Mouse (Mus musculus) G1E (cell line): ENCODE data around the gene Notch4. TPM values are rescaled to one million over a fixed set of nuclear protein-coding genes. Genes with fewer than 3 reads are reported as not detected.
A peak's percentile ranks its signal among the peaks of the same experiment; 100 is the strongest.

Experiments
- ATAC-seq: 2 replicates; pipeline ENCODE4 v1.8.0; 2016; ENCODE audit warnings: mild to moderate bottlenecking; ENCODE audit not compliant: insufficient number of reproducible peaks, poor library complexity, low FRiP score, severe bottlenecking; ENCODE audit errors: extremely low read depth
- DNase-seq: peaks from one replicate; pipeline ENCODE4 v3.0.0; 2012; ENCODE audit warnings: low spot score
- H3K27me3 ChIP-seq: 2 replicates; pipeline ENCODE4 v1.6.1; 2012; ENCODE audit warnings: mild to moderate bottlenecking, low read length, inconsistent platforms; ENCODE audit not compliant: insufficient read depth
- H3K36me3 ChIP-seq: replicated peaks from 2 replicates; pipeline ENCODE3; 2012; ENCODE audit warnings: mild to moderate bottlenecking, inconsistent platforms
- H3K4me1 ChIP-seq: 2 replicates; pipeline ENCODE4 v1.6.1; 2012; ENCODE audit warnings: low read depth, low read length, inconsistent platforms, mixed read lengths; ENCODE audit not compliant: insufficient read depth
- H3K4me3 ChIP-seq: 2 replicates; pipeline ENCODE4 v1.5.1; 2012; ENCODE audit warnings: low read depth, mild to moderate bottlenecking, inconsistent platforms, low read length, moderate library complexity, mixed read lengths
- H3K9me3 ChIP-seq: replicated peaks from 2 replicates; pipeline ENCODE4 v1.6.1; 2012; ENCODE audit warnings: inconsistent platforms
- CTCF ChIP-seq: IDR thresholded peaks from 2 replicates; pipeline ENCODE4 v1.5.1; 2012; ENCODE audit warnings: low read depth, low read length, inconsistent platforms, mixed read lengths
- GATA1 ChIP-seq: IDR thresholded peaks from 2 replicates; pipeline ENCODE4 v1.6.1; 2012; ENCODE audit warnings: borderline replicate concordance, low read length, inconsistent platforms, mixed read lengths
- GATA2 ChIP-seq: IDR thresholded peaks from 2 replicates; pipeline ENCODE4 v1.6.1; 2012; ENCODE audit warnings: low read depth, low read length, inconsistent platforms, borderline replicate concordance
- POLR2AphosphoS5 ChIP-seq: IDR thresholded peaks from 2 replicates; pipeline ENCODE4 v1.6.1; 2012; ENCODE audit warnings: low read depth, low read length, inconsistent platforms; ENCODE audit not compliant: insufficient replicate concordance
- TAL1 ChIP-seq: conservative IDR thresholded peaks from 2 replicates; pipeline ENCODE4 v1.6.1; 2012; ENCODE audit warnings: low read depth, low read length, inconsistent platforms, mixed read lengths
- polyA plus RNA-seq: library from polyadenylated mRNA; stranded (reverse); fragments of >175 nt; gene quantifications from 2 replicates; pipeline ENCODE4 v1.2.3, GENCODE M21; 2012
- total RNA-seq, 2 experiments: library from RNA; stranded (forward) in 1 of 2; stranded (reverse) in 1 of 2; fragments of 200-1000 nt in 1 of 2; fragments of >200 nt in 1 of 2; fragmentation: Nextera tagmentation in 1 of 2; gene quantifications; 2 replicates each; pipeline ENCODE4 v1.2.3; 2014 to 2017

The Notch4 gene
- total and polyA plus RNA-seq, 3 experiments = 0.34 to 0.60 (median 0.60) TPM

GRCm38 (mm10) chr17:34567311-34567710 is 3.2 kb downstream of the Notch4 start:
- no peak for TF ChIP-seq GATA2
- no peak for TF ChIP-seq POLR2AphosphoS5
- no peak for TF ChIP-seq TAL1
- no peak for DNase-seq
- no peak for ATAC-seq
- no peaks in the 10 kb centered on the region for H3K9me3 ChIP-seq
- H3K27me3 ChIP-seq = peaks cover 58% of the 10 kb centered on the region
- H3K4me3 ChIP-seq = no peak overlapping the region
- H3K4me1 ChIP-seq = peaks cover 16% of the 10 kb centered on the region
- H3K36me3 ChIP-seq = no peaks in the 10 kb centered on the region

- peaks cover 63% of the 10 kb centered on the region for H3K27me3 ChIP-seq
- no peak for DNase-seq
- peaks cover 22% of the 10 kb centered on the region for H3K4me1 ChIP-seq
- H3K9me3 ChIP-seq = no peaks in the 10 kb centered on the region
- H3K4me3 ChIP-seq = no peak overlapping the region
- TF ChIP-seq TAL1 = no peak
- ATAC-seq = no peak
- no peaks in the 10 kb centered on the region for H3K36me3 ChIP-seq
These were observed 4.4 kb downstream of the Notch4 start for GRCm38 (mm10) chr17:34568421-34568820.

- TF ChIP-seq POLR2AphosphoS5 (no peak), CTCF (no peak), GATA2 (no peak), TAL1 (no peak), GATA1 (no peak)
- ATAC-seq (no peak), DNase-seq (no peak)
- Histone ChIP-seq H3K27me3 (peaks cover 64% of the 10 kb centered on the region), H3K36me3 (no peaks in the 10 kb centered on the region), H3K4me3 (no peak overlapping the region), H3K4me1 (peaks cover 20% of the 10 kb centered on the region), H3K9me3 (no peaks in the 10 kb centered on the region)
These were observed 5.9 kb downstream of the Notch4 start for GRCm38 (mm10) chr17:34569919-34570318.

DNA sequence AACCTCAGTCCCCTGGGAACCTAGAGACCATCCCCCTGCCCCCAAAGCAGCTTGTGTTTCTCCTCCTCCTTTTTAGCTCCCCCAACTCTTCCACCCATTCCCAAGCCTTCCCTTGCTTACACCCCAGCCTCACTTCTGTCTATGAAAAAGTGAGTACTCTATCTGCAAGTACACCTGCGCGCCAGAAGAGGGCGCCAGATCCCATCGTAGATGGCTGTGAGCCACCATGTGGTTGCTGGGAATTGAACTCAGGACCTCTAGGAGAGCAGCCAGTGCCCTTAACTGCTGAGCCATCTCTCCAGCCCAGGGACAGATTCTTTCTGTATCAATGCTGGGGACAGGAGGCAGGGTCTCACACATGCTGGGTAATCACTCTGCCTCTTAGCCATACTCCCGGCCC is 7.8 kb downstream of the Notch4 start:
- DNase-seq (no peak), ATAC-seq (no peak)
- peak; percentile 69; the same call in 1 of the 2 replicates for TF ChIP-seq CTCF
- no peak for TF ChIP-seq GATA1
- Histone ChIP-seq H3K36me3 (no peaks in the 10 kb centered on the region), H3K27me3 (peaks cover 61% of the 10 kb centered on the region), H3K4me1 (peaks cover 26% of the 10 kb centered on the region), H3K4me3 (no peak overlapping the region), H3K9me3 (no peaks in the 10 kb centered on the region)

DNA sequence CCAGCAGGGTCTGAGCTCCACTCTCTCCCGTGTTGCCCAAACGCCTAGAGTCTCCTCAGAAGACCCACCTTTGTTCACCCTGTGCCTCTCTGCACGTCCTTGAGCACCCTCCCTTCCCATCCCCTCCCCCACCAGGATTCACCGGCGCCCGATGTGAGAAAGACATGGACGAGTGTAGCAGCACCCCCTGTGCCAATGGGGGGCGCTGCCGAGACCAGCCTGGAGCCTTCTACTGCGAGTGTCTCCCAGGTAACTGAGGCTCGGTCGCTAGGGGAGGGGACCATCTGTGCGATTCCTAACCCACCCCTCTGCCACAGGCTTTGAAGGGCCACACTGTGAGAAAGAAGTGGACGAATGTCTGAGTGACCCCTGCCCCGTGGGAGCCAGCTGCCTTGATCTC is 8.3 kb downstream of the Notch4 start:
- ATAC-seq = no peak
- DNase-seq = no peak
- TF ChIP-seq CTCF (no peak), POLR2AphosphoS5 (no peak), TAL1 (no peak), GATA2 (no peak), GATA1 (no peak)
- Histone ChIP-seq H3K4me3 (no peak overlapping the region), H3K9me3 (no peaks in the 10 kb centered on the region), H3K36me3 (no peaks in the 10 kb centered on the region), H3K4me1 (peaks cover 26% of the 10 kb centered on the region), H3K27me3 (peaks cover 60% of the 10 kb centered on the region)

DNA sequence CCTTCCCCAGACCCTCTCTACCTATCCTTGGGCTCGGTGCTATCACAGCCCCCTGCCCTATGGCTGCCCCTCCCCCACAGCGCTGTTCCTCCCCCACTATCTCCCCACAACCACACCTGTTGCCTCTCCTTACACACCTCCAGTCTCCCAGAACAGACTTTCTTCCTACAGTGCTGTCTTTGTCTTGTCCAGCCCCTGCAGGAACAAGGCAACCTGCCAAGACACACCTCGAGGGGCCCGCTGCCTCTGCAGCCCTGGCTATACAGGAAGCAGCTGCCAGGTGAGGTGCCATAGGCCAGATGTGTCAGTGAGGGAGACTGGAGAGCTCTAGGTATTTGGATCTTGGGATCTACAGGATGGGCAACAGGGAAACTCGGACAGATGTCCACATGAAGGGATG is 12.5 kb downstream of the Notch4 start:
- Histone ChIP-seq H3K4me3 (no peak overlapping the region), H3K4me1 (peaks cover 21% of the 10 kb centered on the region), H3K9me3 (no peaks in the 10 kb centered on the region), H3K27me3 (peaks cover 65% of the 10 kb centered on the region), H3K36me3 (no peaks in the 10 kb centered on the region)
- no peak for ATAC-seq
- no peak for DNase-seq
- TF ChIP-seq TAL1 (no peak), GATA1 (no peak), GATA2 (no peak), CTCF (no peak), POLR2AphosphoS5 (no peak)

- Histone ChIP-seq H3K36me3 (no peaks in the 10 kb centered on the region), H3K27me3 (peaks cover 65% of the 10 kb centered on the region), H3K9me3 (no peaks in the 10 kb centered on the region), H3K4me3 (no peak overlapping the region), H3K4me1 (peaks cover 13% of the 10 kb centered on the region)
- DNase-seq = no peak
- TF ChIP-seq GATA2 = no peak
- ATAC-seq = no peak
These were observed 14.0 kb downstream of the Notch4 start for GRCm38 (mm10) chr17:34578070-34578469.
